Mouse (Mus musculus) lung, postnatal 0 days (tissue): ENCODE measurements around the gene Camk2b.

Source experiments
- CTCF ChIP-seq: IDR thresholded peaks from 2 replicates; pipeline ENCODE4 v1.5.1; 2016; ENCODE audit warnings: antibody characterized with exemption, mild to moderate bottlenecking
- EP300 ChIP-seq: IDR thresholded peaks from 2 replicates; pipeline ENCODE4 v1.6.1; 2016; ENCODE audit warnings: antibody characterized with exemption, mild to moderate bottlenecking, control low read depth

GRCm38 (mm10) chr11:5976106-5976505 is 90.1 kb downstream of the Camk2b start:
- TF ChIP-seq CTCF = no peak
- TF ChIP-seq EP300 = no peak
